Mouse (Mus musculus) lung, postnatal 0 days (tissue): ENCODE results near the gene Prm1.
A peak's percentile ranks its signal among the peaks of the same experiment; 100 is the strongest.

Experiments
- CTCF ChIP-seq: IDR thresholded peaks from 2 replicates; pipeline ENCODE4 v1.5.1; 2016; ENCODE audit warnings: antibody characterized with exemption, mild to moderate bottlenecking
- EP300 ChIP-seq: IDR thresholded peaks from 2 replicates; pipeline ENCODE4 v1.6.1; 2016; ENCODE audit warnings: antibody characterized with exemption, mild to moderate bottlenecking, control low read depth

DNA sequence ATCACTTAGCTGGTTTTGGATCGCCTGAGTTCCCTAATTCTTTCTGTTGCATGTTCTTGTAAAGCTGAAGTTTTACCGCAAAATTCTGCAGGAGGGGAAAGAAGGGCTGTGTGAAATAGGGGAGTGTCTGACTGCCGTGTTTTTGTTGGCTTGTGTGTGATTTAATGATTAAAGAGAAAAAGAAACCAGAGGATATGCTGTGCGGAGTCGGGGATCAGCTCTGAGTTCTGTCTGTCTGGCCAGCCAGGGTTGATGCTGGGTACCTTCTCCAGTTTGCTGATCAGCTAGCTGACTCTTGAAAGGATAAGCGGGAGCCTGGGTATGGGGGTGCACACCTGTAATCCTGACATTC is 38.7 kb upstream of the Prm1 start:
- TF ChIP-seq CTCF (no peak), EP300 (0 out of 2 replicates have a peak, but pooled peaks have one; percentile 5)
